Mouse (Mus musculus) lung, embryonic 16.5 days (tissue): ENCODE measurements around the gene Srrd. TPM values are rescaled to one million over a fixed set of nuclear protein-coding genes. Genes with fewer than 3 reads are reported as not detected.

ENCODE experiments used
- ATAC-seq: fragments of 200-750 bp; cut with Nextera tagmentation; 2 replicates; pipeline ENCODE4 v1.8.0; 2017; ENCODE audit warnings: low read depth, mild to moderate bottlenecking, moderate library complexity
- H3K27ac ChIP-seq: fragments of 300-500 bp; sonication (generic); 2 replicates; pipeline ENCODE4 v1.5.1; 2014; ENCODE audit warnings: mild to moderate bottlenecking, control low read depth, low read length
- H3K27me3 ChIP-seq: fragments of 300-500 bp; sonication (generic); 2 replicates; pipeline ENCODE4 v1.6.1; 2014; ENCODE audit warnings: low read depth, low read length, mixed read lengths; ENCODE audit not compliant: control insufficient read depth, insufficient read depth
- H3K36me3 ChIP-seq: fragments of 300-500 bp; sonication (generic); 2 replicates; pipeline ENCODE4 v1.6.1; 2014; ENCODE audit warnings: low read length; ENCODE audit not compliant: control insufficient read depth, insufficient read depth
- H3K4me1 ChIP-seq: fragments of 300-500 bp; sonication (generic); replicated peaks from 2 replicates; pipeline ENCODE4 v1.6.1; 2014; ENCODE audit warnings: low read length, mixed read lengths; ENCODE audit not compliant: control insufficient read depth, insufficient read depth
- H3K4me2 ChIP-seq: fragments of 300-500 bp; sonication (generic); 2 replicates; pipeline ENCODE4 v1.6.1; 2014; ENCODE audit warnings: low read depth, low read length, control low read depth
- H3K4me3 ChIP-seq: fragments of 300-500 bp; sonication (generic); 2 replicates; pipeline ENCODE4 v1.5.1; 2014; ENCODE audit warnings: mild to moderate bottlenecking, low read length, control low read depth
- H3K9ac ChIP-seq: fragments of 300-500 bp; sonication (generic); 2 replicates; pipeline ENCODE4 v1.6.1; 2014; ENCODE audit warnings: low read length, control low read depth
- H3K9me3 ChIP-seq: fragments of 300-500 bp; sonication (generic); 2 replicates; pipeline ENCODE4 v1.6.1; 2016; ENCODE audit warnings: low read length; ENCODE audit not compliant: control insufficient read depth
- WGBS: fragments of 180-500 bp; shearing (Covaris S2); extraction: QIAGEN DNeasy Blood & Tissue Kit; methylation state at CpG from one replicate; pipeline ENCODE4 v1.1.7; 2014; 5-methylcytosine and 5-hydroxymethylcytosine counted together
- polyA plus RNA-seq: library from polyadenylated mRNA; unstranded; fragments of >200 nt; fragmentation: Nextera tagmentation; extraction: Ambion mirVana; gene quantifications from 2 replicates; pipeline ENCODE4 v1.2.1, GENCODE M21; 2015

Srrd gene
- polyA plus RNA-seq, result 34.5 and 36.8 TPM in 2 replicates

DNA sequence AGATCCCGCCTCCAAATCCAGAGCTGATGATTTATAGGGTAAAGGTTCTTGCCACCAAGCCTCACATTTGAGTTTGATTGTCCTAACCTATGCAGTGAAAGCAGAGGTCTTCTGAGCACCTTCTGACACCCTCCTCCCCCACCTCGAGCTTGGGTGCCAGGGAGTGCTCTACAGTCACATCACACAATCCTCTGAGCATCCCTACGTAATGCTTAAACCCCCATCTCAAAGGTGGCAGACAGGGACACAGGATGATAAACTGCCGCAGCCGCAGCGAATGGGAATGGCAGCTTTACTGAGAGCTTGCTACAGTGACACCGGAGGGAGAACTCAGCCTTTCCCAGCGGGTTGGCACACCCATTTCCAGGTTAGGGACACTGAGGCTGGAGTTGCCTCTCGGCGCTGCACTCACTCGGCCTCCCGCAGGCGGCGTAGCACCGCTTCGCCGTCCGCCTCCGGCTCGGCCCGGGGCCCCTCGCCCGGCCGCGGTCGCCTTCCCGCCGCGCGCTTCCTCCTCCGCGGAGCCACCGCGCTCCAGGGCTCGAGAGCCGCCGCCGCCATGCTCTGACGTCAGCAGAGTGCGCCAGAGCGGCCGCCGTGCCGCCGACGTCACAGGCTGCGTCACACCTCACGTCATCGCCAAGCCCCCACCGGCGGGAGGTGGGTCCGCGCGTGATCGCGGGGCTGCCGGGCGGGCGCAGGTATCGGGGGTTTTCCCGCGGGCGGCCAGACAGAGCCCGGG lies at the start of gene Srrd, which contains the start of gene Hps4:
Srrd (minus strand) TSS at position 578 of the 742 bp plus-strand sequence.
Hps4 (plus strand) TSS at position 621 of the 742 bp plus-strand sequence.
- Histone ChIP-seq H3K9ac (peak within 1 kb of the TSS; percentile 78), H3K4me2 (peak within 1 kb of the TSS; percentile 86), H3K4me3 (peak within 1 kb of the TSS; percentile 95), H3K4me1 (peaks cover 13% of the 10 kb centered on the region), H3K9me3 (no peaks in the 10 kb centered on the region), H3K27ac (peak within 1 kb of the TSS; percentile 17), H3K27me3 (no peaks in the 10 kb centered on the region), H3K36me3 (peaks cover 12% of the 10 kb centered on the region)
- peak; percentile 87 for ATAC-seq
- WGBS, result 1% methylated on average over 49 of the region's 64 CpGs

GRCm38 (mm10) chr5:112391676-112392323 lies 49.0 kb upstream of the Srrd start:
- ATAC-seq, result no peak
- Histone ChIP-seq H3K4me3 (no peak overlapping the region), H3K4me2 (no peak overlapping the region), H3K27ac (no peak overlapping the region), H3K36me3 (no peaks in the 10 kb centered on the region), H3K9me3 (no peaks in the 10 kb centered on the region), H3K9ac (no peak overlapping the region), H3K27me3 (peaks cover 32% of the 10 kb centered on the region), H3K4me1 (no peaks in the 10 kb centered on the region)
- WGBS, result 55% methylated on average over 27 of the region's 27 CpGs

DNA sequence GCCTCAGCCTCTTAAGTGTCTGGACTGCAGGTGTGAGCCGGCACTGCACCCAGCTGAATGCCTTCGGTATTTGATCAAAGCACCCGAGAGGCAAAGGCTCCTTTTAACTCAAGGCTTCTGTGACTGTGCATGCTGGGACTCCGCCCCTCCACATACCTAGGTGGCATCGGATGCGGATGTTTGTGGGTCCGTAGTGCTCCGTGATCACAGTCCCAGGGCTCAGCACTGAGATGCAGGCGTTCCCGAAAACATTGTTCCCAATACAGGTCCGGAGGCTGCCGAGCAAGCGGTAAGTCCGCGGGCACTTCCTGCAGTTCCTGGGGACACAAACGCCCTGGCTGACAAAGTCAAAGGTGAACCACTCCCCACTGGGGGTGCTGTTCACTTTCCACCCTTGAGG lies 48.2 kb upstream of the Srrd start:
- Histone ChIP-seq H3K27ac (no peak overlapping the region), H3K9me3 (no peaks in the 10 kb centered on the region), H3K4me2 (no peak overlapping the region), H3K9ac (no peak overlapping the region), H3K27me3 (peaks cover 32% of the 10 kb centered on the region), H3K4me1 (no peaks in the 10 kb centered on the region), H3K4me3 (no peak overlapping the region), H3K36me3 (no peaks in the 10 kb centered on the region)
- WGBS, result 49% methylated on average over 16 of the region's 16 CpGs
- no peak for ATAC-seq

DNA sequence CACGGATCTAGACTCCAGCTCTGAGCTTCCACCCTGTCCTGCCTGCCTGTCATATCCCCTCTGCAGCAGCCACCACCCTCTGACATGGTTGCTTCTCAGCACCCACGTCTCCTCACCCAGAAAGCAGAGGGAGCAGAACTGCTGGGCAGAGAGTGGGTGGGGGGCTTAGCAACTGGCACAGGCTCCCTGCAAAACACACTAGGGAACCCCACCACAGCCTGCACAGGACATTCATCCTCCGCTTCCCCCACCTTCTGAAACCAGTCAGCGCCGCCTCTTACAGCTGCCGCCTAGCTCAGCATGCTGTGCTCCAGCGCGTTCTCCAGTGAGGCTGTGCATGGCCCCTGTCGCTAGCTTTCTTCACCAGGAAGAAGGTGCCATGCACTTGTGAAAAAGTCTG lies 46.5 kb upstream of the Srrd start:
- no peak overlapping the region for H3K27ac ChIP-seq
- H3K4me2 ChIP-seq, result no peak overlapping the region
- no peaks in the 10 kb centered on the region for H3K36me3 ChIP-seq
- ATAC-seq, result no peak
- no peak overlapping the region for H3K4me3 ChIP-seq
- no peaks in the 10 kb centered on the region for H3K4me1 ChIP-seq
- no peaks in the 10 kb centered on the region for H3K9me3 ChIP-seq
- H3K27me3 ChIP-seq, result peaks cover 23% of the 10 kb centered on the region
- H3K9ac ChIP-seq, result no peak overlapping the region
- 77% methylated on average over 9 of the region's 9 CpGs for WGBS

- 63% methylated on average over 2 of the region's 2 CpGs for WGBS
- no peaks in the 10 kb centered on the region for H3K27me3 ChIP-seq
- H3K4me2 ChIP-seq, result no peak overlapping the region
- ATAC-seq, result no peak
- H3K4me1 ChIP-seq, result peaks cover 3% of the 10 kb centered on the region; the same call in 1 of the 2 replicates
- no peak overlapping the region for H3K9ac ChIP-seq
- no peak overlapping the region for H3K27ac ChIP-seq
- H3K9me3 ChIP-seq, result no peaks in the 10 kb centered on the region
- H3K4me3 ChIP-seq, result no peak overlapping the region
- no peaks in the 10 kb centered on the region for H3K36me3 ChIP-seq
Measured at GRCm38 (mm10) chr5:112385973-112386372, 43.1 kb upstream of the Srrd start.

DNA sequence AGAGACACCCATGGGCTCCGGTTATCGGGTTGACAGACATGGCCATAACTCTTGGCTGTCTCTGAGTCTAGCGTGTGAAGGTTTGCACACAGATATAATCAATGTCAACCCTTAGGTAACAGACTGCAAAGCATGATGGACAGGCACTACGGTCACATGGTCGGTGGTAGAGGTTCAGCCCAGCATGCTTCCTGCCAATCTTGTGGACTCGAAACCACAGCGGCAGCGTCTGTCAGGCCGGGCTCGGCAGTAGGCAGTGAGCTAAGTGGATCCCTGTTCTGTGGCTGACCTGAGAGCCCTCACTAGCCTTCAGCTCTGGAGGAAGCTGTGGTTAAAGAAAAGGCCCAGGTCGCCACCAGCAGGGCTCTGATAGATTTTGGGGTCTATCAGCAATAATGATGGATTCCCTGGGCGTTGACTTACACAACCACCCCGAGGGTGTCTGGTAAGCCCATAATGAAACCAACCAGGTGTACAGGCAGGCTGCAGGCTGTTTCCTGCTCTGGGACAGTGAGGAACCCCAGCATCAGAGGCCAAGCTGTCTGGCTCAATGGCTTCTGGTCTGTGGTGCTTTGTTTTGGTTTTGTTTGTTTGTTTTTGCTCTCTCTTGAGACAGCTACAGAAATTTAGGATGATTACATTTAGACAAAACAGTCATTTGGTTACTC lies 42.1 kb upstream of the Srrd start:
- Histone ChIP-seq H3K9me3 (no peaks in the 10 kb centered on the region), H3K27ac (no peak overlapping the region), H3K4me3 (no peak overlapping the region), H3K36me3 (no peaks in the 10 kb centered on the region), H3K9ac (no peak overlapping the region), H3K27me3 (no peaks in the 10 kb centered on the region), H3K4me2 (no peak overlapping the region), H3K4me1 (peaks cover 3% of the 10 kb centered on the region; the same call in 1 of the 2 replicates)
- WGBS, result 82% methylated on average over 13 of the region's 13 CpGs
- ATAC-seq, result no peak

DNA sequence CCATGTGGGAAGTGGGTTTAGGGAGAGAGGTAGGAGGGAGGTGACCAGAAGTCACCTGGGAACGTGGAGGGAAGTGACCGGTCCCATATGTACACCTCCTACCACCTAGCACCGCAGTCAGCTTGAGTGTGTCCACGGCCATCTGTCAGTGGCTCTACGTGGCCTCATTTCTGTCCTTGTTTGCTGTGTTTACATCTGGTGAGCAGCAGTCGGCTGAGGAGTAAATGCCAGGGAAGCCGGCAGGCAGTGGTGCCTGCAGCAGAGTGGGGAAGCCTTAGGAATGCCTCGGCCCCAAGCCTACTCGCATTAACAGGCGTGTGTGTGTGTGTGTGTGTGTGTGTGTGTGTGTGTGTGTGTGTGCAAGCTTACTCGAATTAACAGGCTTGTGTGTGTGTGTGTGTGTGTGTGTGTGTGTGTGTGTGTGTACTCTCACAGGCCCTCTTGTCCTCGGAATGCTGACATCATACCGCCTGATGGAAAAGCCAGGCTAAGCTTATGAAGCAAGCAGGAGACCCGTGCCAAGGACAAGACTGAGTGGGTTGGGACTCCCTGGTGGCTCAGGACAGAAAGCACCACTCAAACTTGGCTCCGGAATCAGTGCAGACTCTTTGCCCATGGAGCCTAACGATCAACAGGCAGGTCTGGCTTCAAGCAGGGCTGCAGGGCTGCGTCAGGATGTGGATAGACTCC lies 39.9 kb upstream of the Srrd start:
- Histone ChIP-seq H3K9me3 (no peaks in the 10 kb centered on the region), H3K4me2 (no peak overlapping the region), H3K27ac (peak overlapping the region; percentile 24; the same call in 1 of the 2 replicates), H3K9ac (no peak overlapping the region), H3K4me3 (no peak overlapping the region), H3K27me3 (no peaks in the 10 kb centered on the region), H3K36me3 (0 out of 2 replicates have a peak, but pooled peaks cover 2% of the 10 kb centered on the region), H3K4me1 (peaks cover 3% of the 10 kb centered on the region; the same call in 1 of the 2 replicates)
- WGBS, result 39% methylated on average over 16 of the region's 17 CpGs
- peak; percentile 74 for ATAC-seq

DNA sequence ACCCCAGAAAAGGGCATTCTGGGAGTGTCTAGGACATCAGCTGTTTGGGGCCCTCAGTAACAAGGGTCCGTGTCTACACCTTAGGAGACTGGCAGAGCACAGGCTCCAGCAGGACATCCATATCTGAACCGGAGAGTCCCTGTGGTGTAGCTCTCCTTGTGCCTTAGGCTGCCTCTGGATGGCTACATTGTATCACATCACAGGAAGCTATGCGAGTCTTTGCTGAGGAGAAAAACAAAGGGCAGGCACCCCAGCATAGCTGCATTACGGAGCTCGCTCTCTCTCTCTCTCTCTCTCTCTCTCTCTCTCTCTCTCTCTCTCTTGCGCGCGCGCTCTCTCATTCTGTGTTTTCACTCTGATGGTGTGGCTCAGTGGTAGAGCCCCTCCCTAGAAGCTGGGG lies 39.2 kb upstream of the Srrd start:
- Histone ChIP-seq H3K36me3 (0 out of 2 replicates have a peak, but pooled peaks cover 2% of the 10 kb centered on the region), H3K4me2 (no peak overlapping the region), H3K9me3 (no peaks in the 10 kb centered on the region), H3K4me1 (peaks cover 3% of the 10 kb centered on the region; the same call in 1 of the 2 replicates), H3K27me3 (no peaks in the 10 kb centered on the region), H3K9ac (no peak overlapping the region), H3K4me3 (no peak overlapping the region), H3K27ac (no peak overlapping the region)
- no peak for ATAC-seq
- WGBS, result 68% methylated on average over 9 of the region's 9 CpGs
